Mouse (Mus musculus) ES-CJ7 (cell line): ENCODE results near the gene Gm10100.
"Not testable (repeated sequence)": the region's sequence is repeated elsewhere in the genome, so short reads cannot be mapped to it uniquely, and the experiment has no call there.

Experiments
- DNase-seq: peaks from one replicate; pipeline ENCODE4 v3.0.0; 2011; ENCODE audit warnings: low read depth, low spot score

The Gm10100 gene

GRCm38 (mm10) chr10:77726186-77726585 lies at the start of gene Gm10100:
Gm10100 (plus strand) TSS chr10:77726486.
- DNase-seq, result no peak

- DNase-seq, result no peak
Observed at GRCm38 (mm10) chr10:77677562-77677961, 48.7 kb upstream of the Gm10100 start.

DNA sequence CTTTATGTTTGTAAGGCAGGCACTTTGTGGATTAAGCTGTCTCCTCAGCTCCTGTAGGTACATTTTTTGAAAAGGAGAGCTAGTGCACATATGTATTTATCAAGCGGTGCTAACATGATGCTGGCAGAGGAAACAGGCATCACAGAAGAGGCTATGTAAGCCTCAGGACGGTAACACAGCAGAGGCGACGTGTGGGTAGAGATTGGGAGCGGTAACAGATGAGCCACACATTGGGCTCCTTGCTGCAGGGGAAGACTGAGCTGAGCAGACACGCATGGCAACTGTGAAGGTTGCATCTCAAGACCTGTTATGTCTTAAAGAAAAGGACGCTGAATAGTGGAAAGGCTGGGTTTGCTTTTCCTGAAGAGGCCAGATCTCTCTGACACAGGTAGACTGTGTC lies 43.3 kb upstream of the Gm10100 start:
- no peak for DNase-seq

GRCm38 (mm10) chr10:77684181-77684580 lies 42.1 kb upstream of the Gm10100 start:
- no peak for DNase-seq

- no peak for DNase-seq
Observed at GRCm38 (mm10) chr10:77685895-77686664, 40.2 kb upstream of the Gm10100 start, which contains the start of gene Tspear. Tspear (plus strand) TSS chr10:77686569.

DNA sequence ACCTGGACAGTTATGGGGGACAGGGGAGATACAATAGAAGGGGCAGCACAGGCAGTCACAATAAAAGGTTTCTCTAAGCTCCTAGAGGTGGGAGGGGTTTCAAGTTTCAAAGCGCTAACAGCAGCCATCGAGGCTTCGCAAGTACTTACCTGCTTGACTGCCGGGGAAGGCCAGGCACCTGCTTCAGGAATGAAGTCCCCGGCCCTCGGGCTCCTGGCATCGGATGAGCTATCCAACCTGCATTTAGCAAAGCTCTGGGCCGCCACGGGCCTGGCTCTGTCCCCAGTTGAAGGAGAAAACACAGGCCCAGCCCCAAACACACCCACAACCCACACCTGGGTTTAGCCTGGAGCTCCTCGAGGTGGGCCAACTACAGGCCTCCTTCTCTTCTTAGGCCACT lies 39.3 kb upstream of the Gm10100 start:
- no peak for DNase-seq

- DNase-seq, result not testable (repeated sequence)
Observed at GRCm38 (mm10) chr10:77690356-77690807, 35.9 kb upstream of the Gm10100 start, which contains the start of gene Gm19402. Gm19402 (minus strand) TSS chr10:77690757.

DNA sequence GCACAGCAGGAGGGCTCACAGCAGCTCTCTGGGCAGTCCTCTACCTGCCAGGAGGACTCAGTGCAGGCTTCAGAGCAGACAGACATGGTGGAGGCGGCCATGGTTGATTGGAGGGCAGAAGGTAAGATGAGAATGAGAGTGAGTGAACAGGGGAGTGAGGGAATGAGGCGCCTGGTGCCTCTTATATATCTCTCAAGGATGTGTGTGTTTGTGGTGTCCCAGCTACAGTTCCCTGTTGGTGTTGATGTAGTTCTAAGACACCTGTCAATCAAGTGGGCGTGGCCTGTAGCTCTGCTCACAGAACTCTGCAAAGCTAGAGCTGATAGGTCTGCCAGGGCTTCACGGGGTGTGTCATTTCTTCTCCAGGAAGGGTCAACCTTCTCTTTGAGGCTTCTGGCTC lies 29.2 kb upstream of the Gm10100 start, which contains the start of gene Gm9508:
Gene Gm9508 (minus strand): TSS at position 101 of the 400 bp plus-strand sequence.
- DNase-seq, result peak; percentile 22

GRCm38 (mm10) chr10:77706326-77706725 lies 20.0 kb upstream of the Gm10100 start, which contains the start of gene Gm10272:
Gm10272 (plus strand) TSS chr10:77706626.
- DNase-seq, result no peak

DNA sequence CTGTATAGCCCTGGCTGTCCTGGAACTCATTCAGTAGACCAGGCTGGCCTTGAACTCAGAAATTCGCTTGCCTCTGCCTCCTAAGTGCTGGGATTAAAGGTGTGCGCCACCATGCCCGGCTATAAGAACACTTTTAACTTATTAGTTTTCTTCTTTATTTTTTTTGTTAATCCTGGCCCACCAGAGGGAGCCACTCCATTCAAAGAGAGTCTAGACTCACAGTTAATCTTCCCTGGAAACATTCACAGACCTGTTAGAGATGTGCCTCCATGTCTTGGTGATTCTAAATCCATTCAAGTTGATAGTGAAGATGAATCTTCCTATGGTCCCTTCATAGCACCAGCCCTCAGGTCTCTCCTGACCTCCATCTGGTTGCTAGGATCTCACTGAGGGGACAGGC lies 16.5 kb upstream of the Gm10100 start:
- DNase-seq, result no peak

DNA sequence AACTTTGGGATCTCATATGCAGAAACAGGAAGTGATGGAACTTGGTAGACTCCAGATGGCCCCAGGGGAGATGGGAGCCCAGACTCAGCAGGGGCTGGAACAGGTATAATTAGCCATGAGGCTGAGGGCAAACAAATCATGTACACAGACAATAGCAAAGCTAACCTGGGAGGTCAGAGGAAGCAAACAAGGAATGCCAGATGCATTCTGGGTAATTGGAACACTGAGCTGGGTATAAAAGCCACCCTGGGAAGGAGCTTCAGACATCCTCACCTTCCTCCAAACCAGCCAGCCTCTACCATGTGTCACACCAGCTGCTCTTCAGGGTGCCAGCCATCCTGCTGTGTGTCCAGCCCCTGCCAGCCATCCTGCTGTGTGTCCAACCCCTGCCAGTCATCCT lies 15.1 kb upstream of the Gm10100 start, which contains the start of gene Gm10024:
Gene Gm10024 (plus strand): TSS at position 301 of the 400 bp plus-strand sequence.
- not testable (repeated sequence) for DNase-seq

- DNase-seq, result no peak
Observed at GRCm38 (mm10) chr10:77713734-77714133, 12.6 kb upstream of the Gm10100 start.

DNA sequence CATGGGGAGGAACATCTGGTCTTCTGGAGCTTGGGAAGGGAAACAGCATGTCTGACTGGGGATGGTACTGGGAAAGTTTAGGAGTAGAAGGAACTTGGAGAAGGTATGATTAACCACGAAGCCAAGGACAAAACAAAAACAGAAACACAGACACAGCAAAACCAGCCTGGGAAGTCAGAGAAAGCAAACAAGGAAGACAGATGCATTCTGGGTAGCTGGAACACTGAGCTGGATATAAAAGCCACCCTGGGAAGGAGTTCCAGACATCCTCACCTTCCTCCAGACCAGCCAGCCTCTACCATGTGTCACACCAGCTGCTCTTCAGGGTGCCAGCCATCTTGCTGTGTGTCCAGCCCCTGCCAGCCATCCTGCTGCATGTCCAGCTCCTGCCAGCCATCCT lies 10.8 kb upstream of the Gm10100 start, which contains the start of gene Gm10142:
Gene Gm10142 (plus strand): TSS at position 301 of the 400 bp plus-strand sequence.
- DNase-seq, result no peak

GRCm38 (mm10) chr10:77720299-77720698 lies 6.0 kb upstream of the Gm10100 start, which contains the start of gene Krtap12-1:
Krtap12-1 (plus strand) TSS chr10:77720599.
- DNase-seq, result not testable (repeated sequence)

DNA sequence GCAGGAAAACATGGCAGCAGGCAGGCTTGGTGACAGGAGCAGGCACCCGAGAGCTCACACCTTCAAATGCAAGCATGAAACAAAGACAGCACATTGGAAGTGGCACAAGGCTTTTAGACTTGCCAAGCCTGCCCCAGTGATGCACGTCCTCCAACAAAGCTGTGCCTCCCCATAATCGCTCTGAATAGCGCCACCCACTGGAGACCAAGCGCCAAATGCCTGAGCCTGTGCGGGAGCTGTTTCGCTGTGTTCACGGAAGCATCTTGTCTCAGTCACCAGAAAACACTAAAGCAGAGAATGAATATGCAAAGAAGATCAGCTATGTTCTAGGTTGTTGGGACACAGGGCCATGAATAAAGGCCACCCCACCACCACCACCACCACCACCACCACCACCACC lies 1.4 kb upstream of the Gm10100 start:
- peak; percentile 25 for DNase-seq

GRCm38 (mm10) chr10:77728280-77728679 lies 2.0 kb downstream of the Gm10100 start:
- peak; percentile 36 for DNase-seq

DNA sequence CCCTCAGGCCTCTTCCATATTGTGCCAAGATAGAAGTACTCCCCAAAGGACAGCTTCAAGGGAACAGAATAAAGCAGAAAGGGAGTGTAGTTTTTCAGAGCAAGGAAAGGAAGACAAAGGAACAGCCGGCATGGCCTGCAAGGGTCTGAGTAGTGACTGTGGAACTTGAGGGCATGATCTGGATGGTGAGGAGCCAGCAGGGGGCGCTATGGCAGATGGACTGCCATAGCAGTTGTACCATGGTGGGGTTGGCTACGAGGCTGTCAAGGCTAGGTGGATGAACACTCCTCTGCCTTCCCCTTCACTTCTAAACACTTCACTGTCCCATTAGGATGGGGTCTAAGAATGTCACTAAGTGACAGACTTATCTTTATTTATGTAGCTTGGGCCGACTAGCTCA lies 3.0 kb downstream of the Gm10100 start:
- peak; percentile 60 for DNase-seq

DNA sequence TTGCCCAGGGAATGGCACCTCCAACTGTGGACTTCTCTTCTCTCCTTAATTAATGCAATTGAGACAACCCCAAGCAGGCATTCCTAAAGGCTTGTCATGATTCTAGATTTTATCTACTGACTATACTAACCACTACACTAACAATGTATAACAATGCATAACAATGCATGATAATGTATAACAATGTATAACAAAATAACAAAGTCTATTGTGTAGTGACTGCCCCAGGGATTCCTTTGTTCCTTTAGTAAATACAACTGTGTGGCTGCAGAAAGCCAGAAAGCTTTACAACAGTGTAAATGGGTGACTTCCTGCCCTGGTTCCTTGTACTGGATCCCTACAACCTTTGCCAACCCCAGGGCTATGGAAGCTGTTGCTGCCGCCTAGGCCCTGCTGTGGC lies 9.6 kb downstream of the Gm10100 start:
- peak; percentile 12 for DNase-seq

DNA sequence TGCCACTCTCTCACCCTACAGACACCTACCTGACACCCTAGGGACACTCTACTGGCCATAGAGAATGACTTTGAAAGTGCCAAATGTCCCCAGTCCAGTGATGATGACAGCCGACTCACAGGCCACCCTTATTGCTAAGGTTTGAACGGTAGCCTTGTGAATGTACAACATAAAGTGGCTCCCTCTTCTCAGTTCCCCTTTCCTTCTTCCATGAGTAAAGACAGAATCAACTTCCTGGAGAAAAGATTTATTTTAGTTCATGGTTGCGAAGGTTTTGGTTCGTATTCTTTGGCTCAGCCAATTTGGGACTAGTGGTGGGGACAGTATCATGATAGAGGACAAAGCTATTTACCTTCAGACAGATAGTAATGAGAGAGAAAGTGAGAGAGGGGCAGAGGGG lies 12.6 kb downstream of the Gm10100 start:
- no peak for DNase-seq

GRCm38 (mm10) chr10:77741924-77742688 lies 15.8 kb downstream of the Gm10100 start, which contains the start of gene Gm18596:
Gm18596 (minus strand) TSS chr10:77742638.
- not testable (repeated sequence) for DNase-seq

DNA sequence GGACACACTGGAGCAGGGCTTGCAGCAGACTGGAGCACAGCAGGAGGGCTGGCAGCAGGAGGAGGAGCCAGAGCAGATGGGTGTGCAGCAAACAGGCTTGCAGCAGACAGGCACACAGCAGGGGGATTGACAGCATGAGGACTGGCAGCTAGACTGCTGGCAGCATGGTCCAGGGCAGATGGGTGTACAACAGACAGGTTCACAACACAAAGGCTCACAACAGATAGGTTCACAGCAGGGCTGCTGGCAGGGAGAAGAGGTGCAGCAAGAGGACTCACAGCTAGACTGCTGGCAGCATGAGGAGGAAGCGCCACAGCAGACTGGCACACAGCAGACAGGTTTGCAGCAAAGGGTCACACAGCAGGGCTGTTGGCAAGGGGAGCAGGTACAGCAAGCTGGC lies 24.4 kb downstream of the Gm10100 start:
- DNase-seq, result not testable (repeated sequence)

DNA sequence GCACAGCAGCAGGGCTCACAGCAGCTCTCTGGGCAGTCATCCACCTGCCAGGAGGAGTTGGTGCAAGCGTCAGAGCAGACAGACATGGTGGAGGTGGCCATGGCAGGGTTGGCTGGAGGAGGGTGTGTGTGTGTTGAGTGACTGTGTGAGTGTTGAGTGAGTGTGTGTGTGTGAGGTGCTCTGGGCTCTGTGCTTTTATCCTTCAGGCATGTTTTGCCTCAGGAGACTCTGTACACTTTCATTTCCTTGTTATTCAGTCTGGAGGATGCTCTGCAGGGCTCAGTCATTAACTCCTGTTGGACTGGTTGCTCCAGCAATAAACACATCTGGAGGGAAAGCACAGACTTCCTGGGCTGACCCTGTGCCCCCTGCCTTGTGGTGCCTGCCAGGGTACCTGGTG lies 25.0 kb downstream of the Gm10100 start, which contains the start of gene Gm9736:
Gene Gm9736 (minus strand): TSS at position 101 of the 400 bp plus-strand sequence.
- DNase-seq, result not testable (repeated sequence)
